Mouse (Mus musculus) neural tube, embryonic 11.5 days (tissue): ENCODE measurements around the gene Tmem216. TPM values are rescaled to one million over a fixed set of nuclear protein-coding genes. Genes with fewer than 3 reads are reported as not detected.
A peak's percentile ranks its signal among the peaks of the same experiment; 100 is the strongest.

Experiments
- ATAC-seq: fragments of 200-750 bp; cut with Nextera tagmentation; 2 replicates; pipeline ENCODE4 v1.8.0; 2017; ENCODE audit warnings: moderate number of reproducible peaks, mild to moderate bottlenecking, moderate TSS enrichment, moderate library complexity; ENCODE audit not compliant: insufficient read depth, low FRiP score, low TSS enrichment
- DNase-seq: peaks from one replicate; pipeline ENCODE4 v3.0.0-alpha.2; 2015; ENCODE audit warnings: low spot score
- H3K27ac ChIP-seq: fragments of 300-500 bp; sonication (generic); 2 replicates; pipeline ENCODE4 v1.5.1; 2014; ENCODE audit warnings: low read depth, mild to moderate bottlenecking, low read length
- H3K27me3 ChIP-seq: fragments of 300-500 bp; sonication (generic); 2 replicates; pipeline ENCODE4 v1.6.1; 2014; ENCODE audit warnings: mild to moderate bottlenecking, low read length, mixed read lengths; ENCODE audit not compliant: control insufficient read depth, insufficient read depth
- H3K36me3 ChIP-seq: fragments of 300-500 bp; sonication (generic); 2 replicates; pipeline ENCODE4 v1.6.1; 2014; ENCODE audit warnings: mild to moderate bottlenecking, low read length, moderate library complexity, mixed read lengths; ENCODE audit not compliant: control insufficient read depth, insufficient read depth
- H3K4me1 ChIP-seq: fragments of 300-500 bp; sonication (generic); 2 replicates; pipeline ENCODE4 v1.6.1; 2014; ENCODE audit warnings: low read length, mixed read lengths; ENCODE audit not compliant: control insufficient read depth, insufficient read depth
- H3K4me2 ChIP-seq: fragments of 300-500 bp; sonication (generic); 2 replicates; pipeline ENCODE4 v1.6.1; 2014; ENCODE audit warnings: low read depth, mild to moderate bottlenecking, moderate library complexity
- H3K4me3 ChIP-seq: fragments of 300-500 bp; sonication (generic); 2 replicates; pipeline ENCODE4 v1.5.1; 2014; ENCODE audit warnings: low read depth, low read length
- H3K9ac ChIP-seq: fragments of 300-500 bp; sonication (generic); 2 replicates; pipeline ENCODE4 v1.6.1; 2014; ENCODE audit warnings: mild to moderate bottlenecking, low read length
- H3K9me3 ChIP-seq: fragments of 300-500 bp; sonication (generic); 2 replicates; pipeline ENCODE4 v1.6.1; 2016; ENCODE audit warnings: low read length; ENCODE audit not compliant: control insufficient read depth
- WGBS: fragments of 180-500 bp; shearing (Covaris S2); extraction: QIAGEN DNeasy Blood & Tissue Kit; methylation state at CpG from one replicate; pipeline ENCODE4 v1.1.7; 2014; 5-methylcytosine and 5-hydroxymethylcytosine counted together
- polyA plus RNA-seq: library from polyadenylated mRNA; unstranded; fragments of >200 nt; fragmentation: Nextera tagmentation; extraction: Ambion mirVana; gene quantifications from 2 replicates; pipeline ENCODE4 v1.2.1, GENCODE M21; 2014

The Tmem216 gene
- polyA plus RNA-seq, 1 experiment from 2014 or later = 57.7 TPM

- Histone ChIP-seq H3K27ac (no peak overlapping the region), H3K36me3 (no peaks in the 10 kb centered on the region), H3K9me3 (no peaks in the 10 kb centered on the region), H3K4me2 (no peak overlapping the region), H3K4me3 (no peak overlapping the region), H3K27me3 (no peaks in the 10 kb centered on the region), H3K9ac (no peak overlapping the region), H3K4me1 (peaks cover 2% of the 10 kb centered on the region; the same call in 1 of the 2 replicates)
- 89% methylated on average over 3 of the region's 3 CpGs for WGBS
- DNase-seq (no peak), ATAC-seq (no peak)
Observed at GRCm38 (mm10) chr19:10580761-10581160, 24.7 kb upstream of the Tmem216 start.

GRCm38 (mm10) chr19:10580102-10580501, 24.1 kb upstream of the Tmem216 start:
- Histone ChIP-seq H3K36me3 (no peaks in the 10 kb centered on the region), H3K27me3 (no peaks in the 10 kb centered on the region), H3K9ac (no peak overlapping the region), H3K4me2 (no peak overlapping the region), H3K4me3 (no peak overlapping the region), H3K27ac (no peak overlapping the region), H3K4me1 (peaks cover 2% of the 10 kb centered on the region; the same call in 1 of the 2 replicates), H3K9me3 (no peaks in the 10 kb centered on the region)
- no peak for DNase-seq
- WGBS = 89% methylated on average over 3 of the region's 3 CpGs
- ATAC-seq = no peak

GRCm38 (mm10) chr19:10576690-10577561, 20.9 kb upstream of the Tmem216 start, which contains the start of the genes Cyb561a3 and Tmem138:
Gene Cyb561a3, plus strand, starts transcription at chr19:10577172.
Gene Tmem138, minus strand, starts transcription at chr19:10577362.
- Histone ChIP-seq H3K9me3 (no peaks in the 10 kb centered on the region), H3K9ac (peak within 1 kb of the TSS; percentile 75), H3K4me1 (peaks cover 2% of the 10 kb centered on the region; the same call in 1 of the 2 replicates), H3K36me3 (peaks cover 5% of the 10 kb centered on the region), H3K27ac (peak within 1 kb of the TSS; percentile 76), H3K4me3 (peak within 1 kb of the TSS; percentile 73), H3K4me2 (peak within 1 kb of the TSS; percentile 85), H3K27me3 (no peaks in the 10 kb centered on the region)
- under 1% methylated on average over 44 of the region's 44 CpGs for WGBS
- DNase-seq = peak; percentile 92
- ATAC-seq = peak; percentile 97

GRCm38 (mm10) chr19:10569627-10570026, 13.6 kb upstream of the Tmem216 start:
- Histone ChIP-seq H3K9ac (no peak overlapping the region), H3K36me3 (peaks cover 13% of the 10 kb centered on the region), H3K9me3 (no peaks in the 10 kb centered on the region), H3K4me2 (no peak overlapping the region), H3K4me1 (no peaks in the 10 kb centered on the region), H3K4me3 (no peak overlapping the region), H3K27ac (no peak overlapping the region), H3K27me3 (no peaks in the 10 kb centered on the region)
- WGBS = 96% methylated on average over 6 of the region's 6 CpGs
- no peak for ATAC-seq
- no peak for DNase-seq

- Histone ChIP-seq H3K4me1 (no peaks in the 10 kb centered on the region), H3K36me3 (peaks cover 4% of the 10 kb centered on the region; the same call in 1 of the 2 replicates), H3K4me2 (no peak overlapping the region), H3K9me3 (no peaks in the 10 kb centered on the region), H3K9ac (no peak overlapping the region), H3K27me3 (no peaks in the 10 kb centered on the region), H3K27ac (no peak overlapping the region), H3K4me3 (no peak overlapping the region)
- DNase-seq (no peak), ATAC-seq (no peak)
- 84% methylated on average over 4 of the region's 4 CpGs for WGBS
Observed at GRCm38 (mm10) chr19:10565217-10565616, 9.2 kb upstream of the Tmem216 start.

GRCm38 (mm10) chr19:10564278-10564677, 8.2 kb upstream of the Tmem216 start:
- no peak for ATAC-seq

GRCm38 (mm10) chr19:10562351-10562750, 6.3 kb upstream of the Tmem216 start:
- Histone ChIP-seq H3K4me1 (no peaks in the 10 kb centered on the region), H3K4me2 (no peak overlapping the region), H3K36me3 (no peaks in the 10 kb centered on the region), H3K9me3 (no peaks in the 10 kb centered on the region), H3K27ac (no peak overlapping the region), H3K27me3 (no peaks in the 10 kb centered on the region), H3K4me3 (no peak overlapping the region), H3K9ac (no peak overlapping the region)
- DNase-seq (no peak), ATAC-seq (no peak)
- 71% methylated on average over 5 of the region's 5 CpGs for WGBS

More at GRCm38 (mm10) chr19:10564278-10564677, 8.2 kb upstream of the Tmem216 start:
- DNase-seq = no peak
- Histone ChIP-seq H3K9me3 (no peaks in the 10 kb centered on the region), H3K4me3 (no peak overlapping the region), H3K27me3 (no peaks in the 10 kb centered on the region), H3K4me1 (no peaks in the 10 kb centered on the region), H3K36me3 (no peaks in the 10 kb centered on the region), H3K9ac (no peak overlapping the region), H3K4me2 (no peak overlapping the region), H3K27ac (no peak overlapping the region)
- WGBS = 83% methylated on average over 6 of the region's 6 CpGs

- no peak overlapping the region for H3K4me3 ChIP-seq
- H3K9ac ChIP-seq = no peak overlapping the region
- H3K4me1 ChIP-seq = no peaks in the 10 kb centered on the region
- no peaks in the 10 kb centered on the region for H3K9me3 ChIP-seq
- 73% methylated on average over 6 of the region's 6 CpGs for WGBS
- H3K27me3 ChIP-seq = no peaks in the 10 kb centered on the region
- H3K36me3 ChIP-seq = no peaks in the 10 kb centered on the region
- H3K27ac ChIP-seq = no peak overlapping the region
- DNase-seq = no peak
- ATAC-seq = no peak
- H3K4me2 ChIP-seq = no peak overlapping the region
Observed at GRCm38 (mm10) chr19:10561558-10562314, 5.7 kb upstream of the Tmem216 start.
